Mouse (Mus musculus): ENCODE results near the gene Ddrgk1. TPM values are rescaled to one million over a fixed set of nuclear protein-coding genes. Genes with fewer than 3 reads are reported as not detected.

Gene Ddrgk1
- total RNA-seq, 1 experiment: 60.1 TPM

DNA sequence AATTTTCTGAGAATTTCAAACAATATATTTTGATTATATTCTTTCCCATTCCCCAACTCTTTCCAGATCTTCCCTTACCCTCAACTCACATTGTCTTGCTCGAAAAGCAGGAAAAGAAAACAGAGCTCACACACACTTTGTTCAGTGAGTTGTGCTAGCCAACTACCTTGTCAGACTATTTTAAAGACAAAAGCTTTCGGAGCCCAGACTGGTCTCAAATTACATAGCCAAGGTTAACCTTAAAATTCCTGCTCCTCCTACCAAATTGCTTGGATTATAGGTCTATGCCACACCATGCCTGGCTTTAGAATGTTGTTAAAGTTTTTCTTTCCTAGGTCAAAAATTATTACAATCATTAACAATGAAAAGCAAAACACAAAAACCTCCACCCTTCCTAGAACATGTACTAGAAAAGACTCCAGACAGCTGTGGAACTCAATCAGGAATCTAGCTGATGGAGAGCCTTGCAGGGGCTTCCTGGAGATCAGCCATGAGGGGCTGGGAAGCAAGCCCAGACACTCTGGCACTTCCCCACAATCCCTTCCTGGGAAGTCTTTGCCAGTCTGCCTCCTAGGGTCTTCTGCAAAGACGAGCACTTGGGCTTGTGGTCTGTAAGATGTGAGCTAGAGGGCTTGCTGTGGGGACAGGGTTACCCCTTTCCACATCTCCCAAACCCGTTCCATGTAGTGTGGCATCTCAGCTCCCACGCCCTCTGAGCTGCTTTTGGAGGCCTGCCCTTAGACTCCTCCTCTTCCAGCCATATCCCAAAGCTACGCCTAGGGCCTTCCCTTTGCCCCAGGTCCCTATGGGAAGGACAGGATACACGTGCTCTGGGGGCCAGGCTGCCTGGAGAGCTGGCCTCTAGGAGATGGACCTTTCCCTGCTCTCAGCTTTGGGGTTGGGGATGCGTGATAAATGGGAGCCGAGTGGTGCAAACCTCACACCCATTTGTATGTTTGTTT, 39.9 kb upstream of the Ddrgk1 start:
- H3K9me3 ChIP-seq (ENCODE audit: control insufficient read depth, insufficient read depth, low read depth, low read length): no peaks in the 10 kb centered on the region
- H3K4me3 ChIP-seq (ENCODE audit: insufficient read depth in 1 of 2, low read depth in 1 of 2, low read length in 2 of 2, poor library complexity in 1 of 2, severe bottlenecking in 1 of 2): no peak overlapping the region
- no peaks in the 10 kb centered on the region; the same call in 1 of the 2 replicates for H3K36me3 ChIP-seq (ENCODE audit: control insufficient read depth, insufficient read depth, low read length, poor library complexity, severe bottlenecking)
- TF ChIP-seq ZC3H11A (IDR thresholded peaks at IDR 0.05; ENCODE audit: borderline replicate concordance, low read depth, low read length) (no peak), HCFC1 (IDR thresholded peaks at IDR 0.05; ENCODE audit: borderline replicate concordance, insufficient read depth, low read length) (no peak), MAFK (IDR thresholded peaks at IDR 0.05; ENCODE audit: insufficient read depth, low read depth, low read length) (no peak), CHD2 (IDR thresholded peaks at IDR 0.05; ENCODE audit: low read depth, low read length) (no peak), ZNF384 (IDR thresholded peaks at IDR 0.05; ENCODE audit: low read depth, low read length) (no peak)
- H3K9ac ChIP-seq (ENCODE audit: insufficient read depth, low read depth, low read length, poor library complexity, severe bottlenecking): no peak overlapping the region; the same call in 1 of the 2 replicates
- in situ Hi-C loops (cut with MboI; ENCODE audit: low sequenced_read_pairs in 2 of 2, unreplicated experiment in 2 of 2): no loop called here
- no peak for DNase-seq (ENCODE audit: low read depth, low spot score)
- H3K27ac ChIP-seq (ENCODE audit: insufficient read depth, low read depth, low read length, poor library complexity, severe bottlenecking): peak overlapping the region; percentile 28; the same call in 1 of the 2 replicates
- peaks cover 5 to 17% of the 10 kb centered on the region in 2 experiments; a peak in 3 of 4 replicates for H3K4me1 ChIP-seq (ENCODE audit: control insufficient read depth in 2 of 2, insufficient read depth in 2 of 2, low read length in 2 of 2, poor library complexity in 1 of 2)

DNA sequence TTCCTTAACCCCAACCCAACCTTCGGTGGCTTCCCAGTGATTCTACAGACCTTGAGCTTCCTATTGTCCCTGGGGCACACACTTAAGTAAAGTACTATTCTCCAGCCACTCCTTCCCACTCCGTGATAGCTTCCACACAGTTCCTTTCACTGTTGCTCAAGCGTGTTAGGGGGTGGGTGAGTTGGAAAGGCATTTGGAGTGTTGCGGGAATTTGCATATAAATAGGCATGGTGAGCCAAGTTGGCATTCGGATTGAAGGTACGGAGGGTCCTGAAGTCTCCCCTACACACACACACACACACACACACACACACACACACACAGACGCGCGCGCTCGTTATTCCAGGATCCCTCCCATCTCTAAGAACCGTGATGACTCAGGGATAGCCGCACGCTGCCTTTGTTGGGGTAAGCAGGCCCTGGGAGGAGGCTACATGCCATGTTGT, 33.4 kb upstream of the Ddrgk1 start:
- DNase-seq (ENCODE audit: low read depth, low spot score): peak; percentile 52
- H3K9me3 ChIP-seq (ENCODE audit: control insufficient read depth, insufficient read depth, low read depth, low read length): no peaks in the 10 kb centered on the region
- TF ChIP-seq CHD2 (IDR thresholded peaks at IDR 0.05; ENCODE audit: low read depth, low read length): no peak
- peak overlapping the region; percentile 70 for H3K9ac ChIP-seq (ENCODE audit: insufficient read depth, low read depth, low read length, poor library complexity, severe bottlenecking)
- in situ Hi-C loops (cut with MboI; ENCODE audit: low sequenced_read_pairs in 2 of 2, unreplicated experiment in 2 of 2): no loop called here
- H3K4me3 ChIP-seq (ENCODE audit: insufficient read depth in 1 of 2, low read depth in 1 of 2, low read length in 2 of 2, poor library complexity in 1 of 2, severe bottlenecking in 1 of 2): peak overlapping the region; percentile 86 to 88
- H3K27ac ChIP-seq (ENCODE audit: insufficient read depth, low read depth, low read length, poor library complexity, severe bottlenecking): peak overlapping the region; percentile 39; the same call in 1 of the 2 replicates
- H3K4me1 ChIP-seq (ENCODE audit: control insufficient read depth in 2 of 2, insufficient read depth in 2 of 2, low read length in 2 of 2, poor library complexity in 1 of 2): peaks cover 0 to 18% of the 10 kb centered on the region in 2 experiments; a peak in 2 of 4 replicates
- H3K36me3 ChIP-seq (ENCODE audit: control insufficient read depth, insufficient read depth, low read length, poor library complexity, severe bottlenecking): no peaks in the 10 kb centered on the region

DNA sequence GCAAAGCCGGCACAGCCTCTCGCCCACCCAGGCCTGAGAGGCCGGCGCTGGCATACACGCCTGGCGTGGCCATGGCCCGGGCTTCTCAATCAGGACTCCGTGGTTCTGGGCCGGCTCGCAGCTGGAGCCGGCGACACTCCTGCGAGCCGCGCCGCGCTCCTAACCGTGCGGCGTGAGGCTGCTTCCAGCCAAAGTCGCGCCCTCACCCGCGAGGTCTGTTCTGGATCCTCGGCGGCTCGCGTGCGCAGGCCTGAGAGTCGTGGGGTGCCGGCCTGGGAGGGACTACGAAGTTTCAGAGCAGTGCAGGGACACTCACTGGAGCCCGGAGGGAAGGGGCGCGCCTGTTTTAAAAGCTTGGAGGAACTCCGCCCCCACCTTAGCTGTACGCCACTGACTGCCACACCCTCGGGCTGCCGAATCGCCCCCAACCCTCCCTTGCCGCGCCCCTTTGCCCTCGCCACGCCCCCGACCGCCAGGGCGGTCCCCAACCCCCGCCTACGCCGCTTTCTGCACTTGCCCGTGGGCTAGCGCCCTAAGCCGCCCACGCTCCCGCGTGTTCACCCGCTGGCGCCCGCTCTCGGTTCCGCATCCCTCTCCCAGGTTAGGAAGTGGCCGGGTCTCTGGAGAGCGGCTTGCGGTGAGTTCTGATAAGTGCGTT, 32.8 kb upstream of the Ddrgk1 start, which contains the start of gene Slc4a11:
Gene Slc4a11, minus strand, starts transcription at position 367 of the 658 bp plus-strand sequence.
- Histone ChIP-seq H3K9ac (ENCODE audit: insufficient read depth, low read depth, low read length, poor library complexity, severe bottlenecking) (peak within 1 kb of the TSS; percentile 71), H3K4me1 (ENCODE audit: control insufficient read depth in 2 of 2, insufficient read depth in 2 of 2, low read length in 2 of 2, poor library complexity in 1 of 2) (peaks cover 0 to 18% of the 10 kb centered on the region in 2 experiments; a peak in 2 of 4 replicates), H3K36me3 (ENCODE audit: control insufficient read depth, insufficient read depth, low read length, poor library complexity, severe bottlenecking) (no peaks in the 10 kb centered on the region), H3K9me3 (ENCODE audit: control insufficient read depth, insufficient read depth, low read depth, low read length) (no peaks in the 10 kb centered on the region), H3K27ac (ENCODE audit: insufficient read depth, low read depth, low read length, poor library complexity, severe bottlenecking) (peak within 1 kb of the TSS; percentile 39; the same call in 1 of the 2 replicates), H3K4me3 (ENCODE audit: insufficient read depth in 1 of 2, low read depth in 1 of 2, low read length in 2 of 2, poor library complexity in 1 of 2, severe bottlenecking in 1 of 2) (peak within 1 kb of the TSS; percentile 86 to 88)
- TF ChIP-seq MAFK (IDR thresholded peaks at IDR 0.05; ENCODE audit: insufficient read depth, low read depth, low read length) (no peak), ZC3H11A (IDR thresholded peaks at IDR 0.05; ENCODE audit: borderline replicate concordance, low read depth, low read length) (no peak), HCFC1 (IDR thresholded peaks at IDR 0.05; ENCODE audit: borderline replicate concordance, insufficient read depth, low read length) (no peak; the same call in 1 of the 2 replicates), ZNF384 (IDR thresholded peaks at IDR 0.05; ENCODE audit: low read depth, low read length) (no peak), CHD2 (IDR thresholded peaks at IDR 0.05; ENCODE audit: low read depth, low read length) (no peak)
- peak; percentile 84 for DNase-seq (ENCODE audit: low read depth, low spot score)
- in situ Hi-C loops (cut with MboI; ENCODE audit: low sequenced_read_pairs in 2 of 2, unreplicated experiment in 2 of 2): no loop called here

DNA sequence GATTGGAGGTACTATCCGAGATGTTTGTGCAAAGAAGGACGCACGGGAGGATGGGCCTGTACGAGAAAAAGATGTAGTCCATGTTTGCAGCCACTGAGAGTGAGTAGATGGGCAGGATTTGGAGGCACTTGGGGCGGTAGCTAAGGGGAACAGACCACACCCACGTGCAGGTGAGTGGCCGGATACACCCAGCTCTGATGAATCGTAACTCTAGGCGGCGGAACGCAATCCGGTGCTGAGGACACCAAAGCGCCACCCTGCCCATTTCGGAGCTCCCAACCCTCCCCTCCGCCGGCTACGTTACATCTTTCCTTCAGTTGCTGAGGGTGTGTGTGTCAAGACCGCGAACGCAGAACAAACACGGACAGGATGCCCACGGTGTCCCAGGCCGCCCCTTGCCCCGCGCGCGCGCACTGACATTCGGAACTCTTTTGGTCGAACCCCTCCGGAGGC, 32.3 kb upstream of the Ddrgk1 start:
- no peak overlapping the region for H3K27ac ChIP-seq (ENCODE audit: insufficient read depth, low read depth, low read length, poor library complexity, severe bottlenecking)
- H3K9me3 ChIP-seq (ENCODE audit: control insufficient read depth, insufficient read depth, low read depth, low read length): no peaks in the 10 kb centered on the region
- in situ Hi-C loops (cut with MboI; ENCODE audit: low sequenced_read_pairs in 2 of 2, unreplicated experiment in 2 of 2): no loop called here
- H3K4me3 ChIP-seq (ENCODE audit: insufficient read depth in 1 of 2, low read depth in 1 of 2, low read length in 2 of 2, poor library complexity in 1 of 2, severe bottlenecking in 1 of 2): peak overlapping the region; percentile 86 to 88
- DNase-seq (ENCODE audit: low read depth, low spot score): peak; percentile 35
- TF ChIP-seq ZNF384 (IDR thresholded peaks at IDR 0.05; ENCODE audit: low read depth, low read length): no peak
- H3K9ac ChIP-seq (ENCODE audit: insufficient read depth, low read depth, low read length, poor library complexity, severe bottlenecking): peak overlapping the region; percentile 71
- peaks cover 0 to 18% of the 10 kb centered on the region in 2 experiments; a peak in 2 of 4 replicates for H3K4me1 ChIP-seq (ENCODE audit: control insufficient read depth in 2 of 2, insufficient read depth in 2 of 2, low read length in 2 of 2, poor library complexity in 1 of 2)
- no peaks in the 10 kb centered on the region for H3K36me3 ChIP-seq (ENCODE audit: control insufficient read depth, insufficient read depth, low read length, poor library complexity, severe bottlenecking)

All from ES-E14 (cell line).